Mouse (Mus musculus): ENCODE measurements around the gene Tnfsf15.

Tnfsf15 gene

GRCm38 (mm10) chr4:63742763-63743371 is 2.0 kb downstream of the Tnfsf15 start:
- no peak for DNase-seq (ENCODE audit: low spot score in 2 of 2)

GRCm38 (mm10) chr4:63742101-63742500 is 2.8 kb downstream of the Tnfsf15 start:
- DNase-seq (ENCODE audit: low spot score in 2 of 2), result no peak

DNA sequence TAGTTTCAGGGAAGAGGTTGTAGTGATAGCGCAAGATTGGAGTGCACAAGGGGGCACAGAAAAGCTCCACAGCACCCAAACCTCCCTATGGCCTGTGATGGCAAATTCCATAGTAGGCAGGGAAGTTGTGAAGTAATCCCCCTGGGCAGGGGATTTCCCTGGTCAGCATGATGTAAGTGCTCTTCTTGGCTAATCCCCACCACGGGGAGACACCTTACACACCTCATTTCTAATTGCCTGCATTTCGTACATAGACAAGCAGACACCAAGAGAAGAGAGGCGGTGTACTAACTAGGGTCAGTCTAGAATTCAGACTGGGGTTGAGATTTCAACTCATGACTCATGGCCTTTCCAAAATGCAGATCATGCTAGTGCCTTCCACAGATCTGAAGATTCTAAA is 4.2 kb downstream of the Tnfsf15 start:
- no peak for DNase-seq (ENCODE audit: low spot score in 2 of 2)

DNA sequence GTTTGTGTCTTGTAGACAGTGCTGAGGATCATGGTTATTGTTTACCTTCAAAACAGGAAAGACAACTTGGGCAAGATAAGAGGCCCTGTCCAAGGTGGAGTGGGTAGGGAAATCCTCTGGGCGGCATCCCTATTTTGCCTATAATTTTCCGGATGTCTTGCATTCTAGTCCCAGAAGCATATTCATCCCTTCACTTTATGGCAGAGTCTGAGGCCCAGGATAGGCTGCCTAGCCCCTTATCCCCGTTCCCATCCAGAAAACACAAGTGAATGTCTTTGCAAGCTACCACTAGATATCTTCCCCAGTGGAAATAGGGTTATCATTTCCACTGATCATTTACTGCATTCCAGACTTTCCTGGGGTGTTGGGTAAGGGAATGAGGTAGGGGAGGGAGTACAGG is 4.9 kb downstream of the Tnfsf15 start:
- DNase-seq (ENCODE audit: low spot score in 2 of 2), result no peak

GRCm38 (mm10) chr4:63739524-63739923 is 5.4 kb downstream of the Tnfsf15 start:
- DNase-seq (ENCODE audit: low spot score in 2 of 2), result no peak

GRCm38 (mm10) chr4:63738364-63738997 is 6.4 kb downstream of the Tnfsf15 start:
- no peak for DNase-seq (ENCODE audit: low spot score in 2 of 2)

DNA sequence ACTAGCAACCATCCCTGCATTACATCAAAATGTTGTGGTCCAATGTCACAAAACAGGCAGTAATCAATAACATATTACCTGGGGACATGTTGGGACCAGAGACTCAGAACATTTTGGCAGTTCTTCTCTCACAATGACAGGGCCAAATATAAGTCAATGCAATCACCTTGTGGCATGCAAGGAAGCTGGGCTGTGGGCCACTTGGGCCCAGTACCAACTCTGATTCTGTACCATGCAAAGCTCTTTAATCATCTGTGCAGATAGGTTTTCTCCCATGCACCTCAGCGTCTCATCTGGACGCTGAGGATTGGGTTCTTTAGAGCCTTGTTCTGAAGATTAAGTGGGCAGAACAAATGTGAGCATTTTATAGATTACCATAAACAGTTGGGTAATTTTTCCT is 13.6 kb downstream of the Tnfsf15 start:
- no peak for DNase-seq (ENCODE audit: low spot score in 2 of 2)

DNA sequence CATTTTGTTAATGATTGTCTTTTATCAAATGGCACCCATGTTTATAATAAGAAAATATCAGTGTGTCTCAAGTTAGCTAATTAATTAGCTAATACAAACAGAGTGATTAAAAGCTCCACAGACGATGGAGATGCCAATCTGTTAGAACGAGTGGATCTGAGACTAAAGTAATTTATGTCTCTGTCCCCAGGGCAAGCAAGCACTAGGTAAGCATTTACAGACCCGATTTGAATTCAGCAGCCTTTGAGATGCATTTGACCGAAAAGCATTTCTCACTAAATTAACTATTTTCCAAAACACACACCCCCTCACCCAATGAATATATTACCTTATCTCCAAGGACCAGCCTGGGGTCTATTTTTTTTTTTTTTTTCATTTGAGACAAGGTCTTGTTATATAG is 18.2 kb downstream of the Tnfsf15 start:
- no peak for DNase-seq (ENCODE audit: low spot score in 2 of 2)

GRCm38 (mm10) chr4:63725981-63726380 is 18.9 kb downstream of the Tnfsf15 start:
- no peak for DNase-seq (ENCODE audit: low spot score in 2 of 2)

- no peak for DNase-seq (ENCODE audit: low spot score in 2 of 2)
Measured at GRCm38 (mm10) chr4:63717922-63718643, 26.8 kb downstream of the Tnfsf15 start.

DNA sequence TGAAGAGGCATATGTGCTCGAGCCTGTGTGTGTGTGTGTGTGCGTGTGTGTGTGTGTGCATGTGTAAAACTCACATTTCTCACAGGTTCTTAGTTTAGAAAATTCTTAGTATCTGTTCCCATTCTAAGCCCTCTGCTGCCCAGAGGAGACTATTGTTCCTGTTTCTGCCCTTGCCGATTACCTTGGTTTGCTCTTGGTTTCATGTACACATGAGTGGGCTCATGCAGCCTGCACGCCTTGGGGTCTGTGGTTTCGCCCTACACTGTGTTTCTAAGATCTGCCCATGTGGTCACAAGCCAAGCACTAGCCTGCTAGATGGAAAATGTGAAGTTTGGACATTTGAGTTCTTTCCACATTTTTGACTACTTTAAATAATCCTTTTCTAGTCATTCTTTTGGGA is 33.0 kb downstream of the Tnfsf15 start:
- no peak for DNase-seq (ENCODE audit: low spot score in 2 of 2)

DNA sequence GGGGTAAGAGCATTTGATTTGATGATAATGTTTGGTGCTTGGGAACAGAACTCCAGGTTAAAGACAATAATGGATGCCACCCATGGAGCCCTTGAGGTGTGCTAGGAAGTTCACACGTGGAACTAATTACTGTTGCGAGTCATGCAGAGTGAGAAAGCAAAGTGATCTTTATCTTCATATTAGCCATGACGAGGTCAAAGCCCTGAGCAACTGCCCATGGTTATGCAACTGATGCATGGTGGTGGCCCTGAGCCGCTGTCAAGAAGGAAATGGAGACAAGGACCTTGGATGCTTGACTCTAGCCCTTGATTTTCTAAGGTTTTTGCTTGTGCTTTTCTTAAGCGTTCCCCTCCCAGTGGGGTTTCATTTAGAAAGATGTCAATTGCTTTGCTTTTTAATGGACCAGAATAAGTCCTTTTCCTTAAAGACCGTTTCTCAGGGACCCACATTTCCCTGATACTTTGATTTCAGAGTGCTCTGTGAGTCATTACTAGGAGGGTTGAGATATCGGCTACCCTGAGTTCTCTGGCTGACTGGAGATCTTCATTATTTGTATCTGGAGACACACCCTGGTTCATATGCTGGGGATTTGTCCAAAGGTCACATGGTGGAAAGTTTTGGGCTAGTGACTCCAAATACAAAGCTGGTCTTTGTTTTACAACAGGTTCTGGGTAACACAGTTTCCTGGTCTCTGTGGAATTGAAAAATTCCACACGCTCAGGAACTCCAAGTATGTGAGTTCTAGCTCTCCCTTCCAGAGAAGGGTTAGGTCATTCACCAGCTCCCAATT is 34.3 kb downstream of the Tnfsf15 start:
- no peak for DNase-seq (ENCODE audit: low spot score in 2 of 2)

- no peak for DNase-seq (ENCODE audit: low spot score in 2 of 2)
Measured at GRCm38 (mm10) chr4:63706279-63706971, 38.5 kb downstream of the Tnfsf15 start.

- DNase-seq (ENCODE audit: low spot score in 2 of 2), result no peak
Measured at GRCm38 (mm10) chr4:63704232-63704631, 40.7 kb downstream of the Tnfsf15 start.

DNA sequence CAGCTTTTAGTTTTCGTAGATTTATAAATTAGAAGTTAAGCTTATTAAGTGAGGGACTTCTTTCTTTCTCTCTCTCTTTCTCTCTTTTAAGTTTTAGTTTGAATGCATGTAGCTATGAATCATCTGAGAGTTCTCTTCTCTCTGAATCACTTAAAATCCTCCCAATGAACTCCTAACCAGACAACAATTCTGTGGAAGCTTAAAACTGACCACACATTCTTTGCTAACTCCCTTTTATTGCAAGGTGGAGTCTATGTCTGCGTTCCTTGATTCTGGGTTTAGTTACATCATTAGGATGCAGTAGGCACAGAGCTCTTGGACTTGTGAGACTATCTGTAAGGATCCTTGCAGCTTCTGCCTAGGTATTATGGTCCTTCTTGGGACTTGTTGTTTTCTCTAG is 41.2 kb downstream of the Tnfsf15 start:
- no peak for DNase-seq (ENCODE audit: low spot score in 2 of 2)

- DNase-seq (ENCODE audit: low spot score in 2 of 2), result no peak
Measured at GRCm38 (mm10) chr4:63702006-63702704, 42.8 kb downstream of the Tnfsf15 start.

GRCm38 (mm10) chr4:63699749-63700148 is 45.2 kb downstream of the Tnfsf15 start:
- no peak for DNase-seq (ENCODE audit: low spot score in 2 of 2)

DNA sequence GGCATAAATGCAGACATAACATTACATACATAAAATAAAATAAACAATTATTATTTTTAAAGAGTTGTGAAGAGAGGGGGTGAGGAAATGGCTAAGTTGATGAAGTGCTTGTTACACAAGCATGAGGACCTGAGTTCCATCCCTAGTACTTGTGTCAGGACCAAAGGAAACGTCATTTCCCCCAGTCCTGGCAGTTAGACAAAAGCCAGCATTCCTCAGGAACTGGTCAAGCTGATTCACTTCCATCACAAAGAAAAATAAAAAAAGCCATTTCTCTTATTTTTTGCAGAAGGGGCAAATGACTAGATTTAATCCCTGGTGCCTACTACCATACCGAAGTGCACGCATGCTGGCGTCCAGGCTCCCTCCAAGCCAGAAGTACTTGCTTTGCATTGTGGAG is 48.0 kb downstream of the Tnfsf15 start:
- DNase-seq (ENCODE audit: low spot score in 2 of 2), result no peak

- DNase-seq (ENCODE audit: low spot score in 2 of 2), result no peak
Measured at GRCm38 (mm10) chr4:63692351-63692750, 52.6 kb downstream of the Tnfsf15 start.

DNA sequence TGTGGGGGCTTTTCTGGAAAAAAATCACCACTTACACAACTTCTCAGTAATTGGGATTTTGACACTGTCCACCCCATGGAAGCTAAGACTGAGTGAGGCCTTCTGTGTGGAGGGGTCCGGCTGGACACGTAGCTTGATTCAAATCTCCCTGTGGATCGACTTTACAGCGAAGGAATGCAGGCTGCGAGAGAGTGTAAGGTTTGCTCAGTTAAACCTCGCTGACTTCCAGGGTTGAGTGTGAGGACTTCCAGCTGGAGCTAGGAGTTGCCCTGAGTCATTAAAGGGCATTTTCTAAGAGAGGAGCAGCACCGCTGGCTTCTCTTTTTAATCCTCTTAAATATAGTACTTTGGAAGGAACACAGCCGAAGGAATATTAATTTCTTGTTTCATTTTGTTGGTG is 57.5 kb downstream of the Tnfsf15 start:
- DNase-seq (ENCODE audit: low spot score in 2 of 2), result no peak

GRCm38 (mm10) chr4:63686157-63686556 is 58.8 kb downstream of the Tnfsf15 start:
- DNase-seq (ENCODE audit: low spot score in 2 of 2), result peak in 1 of 2 experiments; percentile 29

Data from right cerebral cortex, adult 2 months (tissue).